Mouse (Mus musculus) small intestine, adult 2 months (tissue): ENCODE results near the gene Abhd14b. TPM values are rescaled to one million over a fixed set of nuclear protein-coding genes. Genes with fewer than 3 reads are reported as not detected.

Experiments used
- H3K27ac ChIP-seq: fragments of 200-500 bp; 2 replicates; pipeline ENCODE4 v1.5.1; 2012; ENCODE audit warnings: low read depth, low read length, control low read depth, inconsistent platforms; ENCODE audit not compliant: insufficient read depth
- H3K27me3 ChIP-seq: fragments of 200-500 bp; 2 replicates; pipeline ENCODE4 v1.6.1; 2012; ENCODE audit warnings: mild to moderate bottlenecking, moderate library complexity, low read length, inconsistent platforms; ENCODE audit not compliant: control insufficient read depth, insufficient read depth
- H3K36me3 ChIP-seq: fragments of 200-500 bp; 2 replicates; pipeline ENCODE4 v1.6.1; 2012; ENCODE audit warnings: mild to moderate bottlenecking, low read length, control low read depth, inconsistent platforms; ENCODE audit not compliant: control insufficient read depth, insufficient read depth
- H3K4me1 ChIP-seq: fragments of 200-500 bp; 2 replicates; pipeline ENCODE4 v1.6.1; 2012; ENCODE audit warnings: low read length, inconsistent platforms, mixed read lengths; ENCODE audit not compliant: control insufficient read depth, insufficient read depth, insufficient read length
- H3K4me3 ChIP-seq: fragments of 200-500 bp; 2 replicates; pipeline ENCODE4 v1.5.1; 2012; ENCODE audit warnings: low read depth, mild to moderate bottlenecking, control low read depth, inconsistent platforms, low read length, moderate library complexity
- CTCF ChIP-seq: fragments of 200-500 bp; IDR thresholded peaks from 2 replicates; pipeline ENCODE4 v1.5.1; 2012; ENCODE audit warnings: low read depth, mild to moderate bottlenecking, control low read depth, inconsistent platforms, low read length, moderate library complexity, mixed read lengths; ENCODE audit not compliant: insufficient replicate concordance, insufficient read length; ENCODE audit errors: extremely low read depth
- POLR2A ChIP-seq: fragments of 200-500 bp; IDR thresholded peaks from 2 replicates; pipeline ENCODE4 v1.6.1; 2012; ENCODE audit warnings: low read depth, mild to moderate bottlenecking, control low read depth, inconsistent platforms, low read length, moderate library complexity
- WGBS: fragments of 180-500 bp; shearing (Covaris S2); methylation state at CpG from one replicate; pipeline ENCODE4 v1.1.7; 2018; 5-methylcytosine and 5-hydroxymethylcytosine counted together
- polyA plus RNA-seq: library from polyadenylated mRNA; depleted of rRNA; stranded (reverse); fragments of >200 nt; gene quantifications from 2 replicates; pipeline ENCODE4 v1.2.3, GENCODE M21; 2012

Abhd14b gene
- polyA plus RNA-seq, 1 experiment: 53.1 TPM

DNA sequence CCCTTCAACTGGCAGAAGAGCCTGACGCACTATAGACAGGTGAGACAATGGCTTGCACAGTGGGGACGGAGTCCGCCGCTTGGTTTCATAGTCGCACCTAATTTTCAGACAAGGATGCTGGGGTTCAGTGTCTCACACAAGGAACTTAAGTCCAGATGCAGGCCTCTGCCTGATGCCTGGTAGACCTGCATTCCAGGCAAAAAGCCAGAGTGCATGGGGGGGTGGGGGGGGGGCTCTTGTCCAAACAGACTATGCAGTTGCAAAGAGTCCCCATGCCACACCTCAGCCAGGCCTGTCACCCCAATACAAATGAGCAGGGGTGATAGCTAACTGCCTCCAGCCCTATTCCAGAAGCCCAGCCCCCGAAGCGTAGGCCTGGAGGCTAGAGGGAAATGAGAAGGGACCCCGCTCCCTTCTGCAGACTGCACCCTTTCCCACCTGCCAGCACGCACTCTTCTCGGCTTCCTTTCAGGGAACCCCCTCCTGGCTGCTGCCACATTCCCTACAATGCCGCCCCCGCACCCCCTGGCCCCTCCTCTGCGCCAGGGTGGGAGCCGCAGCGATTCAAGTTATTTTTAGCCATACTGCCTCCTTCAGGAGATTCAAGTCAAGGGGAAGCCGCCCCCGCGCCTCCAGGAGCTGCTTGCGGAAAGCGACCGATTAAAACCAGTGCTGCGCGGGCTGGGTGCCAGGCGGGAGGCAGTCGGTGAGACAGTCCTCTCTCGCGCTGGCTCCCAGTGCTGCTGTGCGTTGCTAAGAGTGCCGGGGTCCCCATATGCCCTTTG, 29.2 kb upstream of the Abhd14b start:
- WGBS: 21% methylated on average over 29 of the region's 29 CpGs
- TF ChIP-seq CTCF: no peak
- no peak for TF ChIP-seq POLR2A
- no peak overlapping the region for H3K27ac ChIP-seq
- H3K4me3 ChIP-seq: 0 out of 2 replicates have a peak overlapping the region, but pooled peaks have one; percentile 7
- no peaks in the 10 kb centered on the region for H3K4me1 ChIP-seq
- no peaks in the 10 kb centered on the region for H3K36me3 ChIP-seq
- H3K27me3 ChIP-seq: peaks cover 6% of the 10 kb centered on the region; the same call in 1 of the 2 replicates

- no peak overlapping the region for H3K4me3 ChIP-seq
- 8% methylated on average over 2 of the region's 2 CpGs for WGBS
- no peaks in the 10 kb centered on the region for H3K36me3 ChIP-seq
- no peak overlapping the region for H3K27ac ChIP-seq
- no peak for TF ChIP-seq CTCF
- TF ChIP-seq POLR2A: no peak
- peaks cover 6% of the 10 kb centered on the region; the same call in 1 of the 2 replicates for H3K27me3 ChIP-seq
- no peaks in the 10 kb centered on the region for H3K4me1 ChIP-seq
Observed at GRCm38 (mm10) chr9:106420608-106421007, 26.7 kb upstream of the Abhd14b start.

GRCm38 (mm10) chr9:106421033-106421864, 26.0 kb upstream of the Abhd14b start:
- Histone ChIP-seq H3K27ac (no peak overlapping the region), H3K4me3 (no peak overlapping the region), H3K4me1 (no peaks in the 10 kb centered on the region), H3K36me3 (no peaks in the 10 kb centered on the region), H3K27me3 (peaks cover 6% of the 10 kb centered on the region; the same call in 1 of the 2 replicates)
- 18% methylated on average over 18 of the region's 18 CpGs for WGBS
- TF ChIP-seq CTCF (no peak), POLR2A (no peak)

DNA sequence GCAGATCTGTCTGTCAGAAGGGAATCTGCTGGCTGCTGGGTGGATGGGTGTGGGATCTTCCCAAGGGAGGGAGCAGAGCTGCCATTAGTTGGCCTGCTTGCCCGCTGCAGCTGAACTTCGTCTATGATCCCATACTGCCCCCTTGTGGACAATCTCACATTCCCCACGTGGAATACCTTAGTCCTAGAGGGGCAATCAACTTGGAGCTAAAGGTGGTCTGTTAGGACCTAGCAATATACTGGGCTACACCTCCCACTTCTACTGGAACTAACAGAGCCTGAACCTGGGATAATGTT, 25.4 kb upstream of the Abhd14b start:
- 1% methylated on average over 3 of the region's 3 CpGs for WGBS
- TF ChIP-seq CTCF (peak; percentile 78; the same call in 1 of the 2 replicates), POLR2A (no peak)
- H3K4me1 ChIP-seq: no peaks in the 10 kb centered on the region
- peaks cover 6% of the 10 kb centered on the region; the same call in 1 of the 2 replicates for H3K27me3 ChIP-seq
- no peaks in the 10 kb centered on the region for H3K36me3 ChIP-seq
- no peak overlapping the region for H3K27ac ChIP-seq
- H3K4me3 ChIP-seq: no peak overlapping the region

DNA sequence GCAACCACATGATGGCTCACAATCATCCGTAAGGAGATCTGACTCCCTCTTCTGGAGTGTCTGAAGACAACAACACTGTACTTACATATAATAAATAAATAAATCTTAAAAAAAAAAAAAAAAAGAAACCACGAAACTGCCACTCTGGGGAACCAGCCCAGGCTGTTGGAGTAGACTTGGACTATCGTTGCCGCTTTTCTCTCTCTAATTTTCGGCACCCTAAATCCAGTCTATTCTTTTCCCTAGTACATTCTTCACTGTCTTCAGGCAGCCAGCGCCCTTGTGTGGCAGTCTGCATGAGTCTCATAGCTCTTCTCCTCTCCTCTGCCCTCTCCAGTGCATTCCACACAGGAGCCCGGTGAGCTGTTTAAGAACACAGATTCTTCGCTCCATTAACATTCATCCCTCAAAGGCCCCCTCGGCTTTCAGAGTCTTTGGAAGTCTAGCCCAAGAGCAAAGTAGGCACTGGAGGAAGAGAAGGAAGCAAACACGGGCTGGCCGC, 18.5 kb upstream of the Abhd14b start:
- TF ChIP-seq POLR2A (no peak), CTCF (no peak)

DNA sequence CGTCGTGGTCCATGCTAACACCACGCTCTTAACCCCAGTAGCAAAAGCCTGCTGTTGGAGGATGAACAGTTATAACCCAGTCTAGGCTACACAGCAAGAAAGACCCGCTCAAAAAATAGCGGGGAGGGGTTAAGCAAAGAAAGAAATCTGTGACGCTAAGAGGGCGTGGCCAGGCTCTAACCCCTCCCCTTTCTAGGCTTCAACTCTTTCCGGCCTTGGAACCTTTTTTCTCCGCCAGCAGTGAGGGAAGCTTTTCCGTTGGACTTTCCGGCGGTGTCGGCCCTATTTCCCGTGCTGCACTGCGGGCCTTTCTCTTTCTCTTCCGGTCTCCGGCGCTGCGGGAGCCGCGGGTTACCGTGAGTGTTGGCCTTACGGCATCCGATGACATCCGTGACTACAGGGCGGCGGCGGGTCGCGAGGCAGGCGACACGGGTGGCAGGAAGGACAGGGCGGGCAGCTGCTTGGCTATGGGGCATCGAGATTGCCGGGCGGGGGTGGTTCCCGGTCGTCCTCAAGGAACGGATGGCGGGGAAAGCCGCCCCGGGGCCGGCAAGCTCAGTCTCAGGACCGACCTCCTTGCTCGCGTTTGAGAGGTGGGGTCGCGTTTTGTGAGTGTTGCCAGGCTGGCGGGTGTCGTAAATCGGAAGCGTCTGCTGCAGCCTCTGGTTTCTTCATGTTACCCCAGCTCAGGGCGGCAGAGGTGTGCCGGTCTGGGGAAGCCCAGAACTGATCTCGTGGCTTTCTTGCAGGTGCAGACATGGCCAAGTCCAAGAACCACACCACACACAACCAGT, 17.8 kb upstream of the Abhd14b start, which contains the start of gene Rpl29:
Gene Rpl29, plus strand, starts transcription at position 234 of the 794 bp plus-strand sequence.
- Histone ChIP-seq H3K4me3 (peak within 1 kb of the TSS; percentile 86), H3K27ac (peak within 1 kb of the TSS; percentile 69), H3K36me3 (peaks cover 29% of the 10 kb centered on the region), H3K4me1 (peaks cover 29% of the 10 kb centered on the region), H3K27me3 (no peaks in the 10 kb centered on the region)
- TF ChIP-seq POLR2A (peak; percentile 72; the same call in 1 of the 2 replicates), CTCF (no peak)
- WGBS: under 1% methylated on average over 55 of the region's 55 CpGs

More for the DNA sequence above, 18.5 kb upstream of the Abhd14b start:
- Histone ChIP-seq H3K4me3 (peak overlapping the region; percentile 86), H3K27me3 (no peaks in the 10 kb centered on the region), H3K36me3 (peaks cover 25% of the 10 kb centered on the region), H3K27ac (peak overlapping the region; percentile 65), H3K4me1 (peaks cover 24% of the 10 kb centered on the region)
- 3% methylated on average over 11 of the region's 11 CpGs for WGBS
